Mouse (Mus musculus): Measurements from ENCODE around the gene 4930455H04Rik.

Gene 4930455H04Rik

GRCm38 (mm10) chr3:116966800-116967199, 1.3 kb upstream of the 4930455H04Rik start:
- DNase-seq (ENCODE audit: low read depth), result no peak

DNA sequence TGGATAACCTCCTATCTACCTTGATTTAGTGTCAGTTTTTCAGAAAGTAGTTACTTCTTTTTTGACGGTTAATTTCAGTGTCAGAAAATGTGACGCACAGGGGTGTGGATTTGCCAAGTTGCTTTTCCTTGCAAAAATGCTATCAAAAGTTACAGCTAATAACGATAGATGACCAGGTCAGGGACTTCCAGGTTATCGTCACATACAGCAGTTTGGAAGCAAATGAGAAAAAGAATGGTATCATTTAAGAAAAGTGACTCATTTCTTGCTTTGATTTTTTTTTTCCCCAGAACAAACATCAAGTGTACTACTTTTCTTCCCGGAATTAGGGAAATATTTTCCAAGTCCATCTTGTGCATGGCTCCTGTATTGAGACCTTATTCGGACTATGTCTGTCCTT, 631 bp upstream of the 4930455H04Rik start:
- DNase-seq (ENCODE audit: low read depth), result no peak

DNA sequence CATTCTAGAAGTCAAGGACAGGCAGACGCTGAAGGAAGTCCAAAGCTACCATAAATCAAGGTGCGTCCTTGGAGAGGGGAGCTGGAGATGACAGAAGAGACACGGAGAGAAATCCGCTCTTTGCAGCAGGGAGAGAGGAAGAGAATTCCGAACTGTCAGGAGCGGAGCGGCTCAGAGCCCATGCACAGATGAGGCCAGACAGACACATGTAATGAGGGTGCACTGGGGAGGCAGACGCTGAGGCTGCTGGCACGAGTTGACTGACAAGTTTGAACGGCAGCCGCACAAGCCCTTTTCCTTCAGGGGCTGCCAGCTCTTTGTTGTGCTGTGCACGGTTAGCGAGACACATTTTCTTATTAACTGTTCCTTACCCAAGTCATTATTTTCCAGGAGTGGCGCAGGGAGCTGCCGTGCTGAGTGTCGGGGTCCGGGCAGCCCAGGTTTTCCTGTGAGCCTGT, 502 bp downstream of the 4930455H04Rik start, which contains the start of gene Palmd:
TSS of gene Palmd (minus strand) at position 448 of the 458 bp plus-strand sequence.
- no peak for DNase-seq (ENCODE audit: low read depth)

- no peak for DNase-seq (ENCODE audit: low read depth)
Observed at GRCm38 (mm10) chr3:116969003-116969402, 936 bp downstream of the 4930455H04Rik start.

DNA sequence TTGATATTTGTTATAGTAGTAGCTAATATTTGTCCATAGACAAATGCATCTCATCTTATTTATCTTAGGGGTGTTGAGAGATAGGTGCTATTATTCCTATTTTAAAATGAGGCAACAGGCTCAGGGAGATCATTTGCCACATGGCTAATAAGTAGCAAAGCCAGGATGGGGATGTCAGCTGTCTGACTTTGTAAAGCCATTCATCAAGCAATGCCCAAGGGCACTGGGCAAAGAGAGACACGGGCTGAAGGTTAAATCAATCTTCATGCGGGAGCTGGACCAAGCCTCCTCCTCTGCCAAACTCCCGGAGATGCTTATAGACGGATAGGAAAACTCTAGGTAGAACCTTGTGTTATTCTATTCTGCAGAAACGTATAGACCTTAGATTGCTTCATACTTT, 1.7 kb downstream of the 4930455H04Rik start:
- no peak for DNase-seq (ENCODE audit: low read depth)

- no peak for DNase-seq (ENCODE audit: low read depth)
Observed at GRCm38 (mm10) chr3:116981811-116982575, 13.9 kb downstream of the 4930455H04Rik start.

- DNase-seq (ENCODE audit: low read depth), result no peak
Observed at GRCm38 (mm10) chr3:116985042-116985455, 17.0 kb downstream of the 4930455H04Rik start.

DNA sequence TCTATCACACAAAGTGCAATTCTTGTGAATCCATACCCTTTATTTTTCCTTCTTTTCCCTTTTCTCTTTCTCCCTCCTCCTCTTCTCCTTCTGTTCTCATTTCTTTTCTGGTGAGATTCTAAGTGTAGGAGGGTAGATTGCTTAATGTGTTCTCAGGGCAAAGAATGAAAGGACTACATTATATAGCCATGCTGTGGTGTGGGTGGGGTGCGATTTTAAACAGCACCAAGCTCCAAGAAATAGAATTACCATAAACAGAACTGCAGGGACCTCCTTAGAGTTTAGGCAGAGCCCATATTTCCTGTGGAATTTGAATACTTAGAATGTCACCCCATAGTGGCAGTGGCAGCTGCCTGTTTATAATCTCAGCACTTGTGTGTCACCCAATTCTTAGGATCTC, 17.7 kb downstream of the 4930455H04Rik start:
- DNase-seq (ENCODE audit: low read depth), result no peak

DNA sequence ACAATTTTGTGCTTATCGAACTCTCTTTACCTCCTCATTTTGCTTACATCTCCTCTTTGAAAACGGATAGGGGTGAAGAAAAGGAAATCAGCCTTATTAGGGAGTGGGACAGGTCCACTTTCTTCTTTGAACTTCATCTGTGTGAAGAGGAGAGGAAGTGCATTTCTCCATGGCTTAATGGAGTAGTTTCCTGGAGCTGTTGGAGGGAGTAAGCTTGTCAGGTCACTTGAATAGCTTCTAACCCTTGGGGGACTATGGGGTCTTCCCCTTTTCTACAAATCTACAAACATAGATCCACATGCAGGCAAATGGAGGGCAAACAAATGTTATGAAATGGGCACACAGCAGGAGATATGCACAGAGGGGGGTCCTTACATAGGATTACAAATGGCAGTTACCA, 18.4 kb downstream of the 4930455H04Rik start:
- no peak for DNase-seq (ENCODE audit: low read depth)

DNA sequence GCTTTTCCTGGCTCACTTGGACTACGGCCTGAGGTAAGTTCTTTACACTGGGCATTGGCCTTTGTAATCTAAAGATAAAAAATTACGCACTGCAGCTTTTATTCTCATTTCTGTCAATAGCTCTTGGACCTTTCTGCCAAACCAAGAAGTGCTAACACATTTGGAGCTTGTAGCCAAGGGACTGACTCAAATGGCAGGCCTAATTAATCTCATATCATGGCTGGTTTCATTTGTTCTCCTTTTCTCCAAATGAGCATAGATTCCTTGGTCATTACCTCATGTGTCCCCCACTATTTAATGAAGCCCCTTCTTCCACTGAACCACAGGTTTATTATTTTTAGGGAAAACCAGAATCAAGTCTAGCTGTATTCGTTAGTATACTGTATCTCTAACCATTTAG, 20.2 kb downstream of the 4930455H04Rik start:
- DNase-seq (ENCODE audit: low read depth), result no peak

DNA sequence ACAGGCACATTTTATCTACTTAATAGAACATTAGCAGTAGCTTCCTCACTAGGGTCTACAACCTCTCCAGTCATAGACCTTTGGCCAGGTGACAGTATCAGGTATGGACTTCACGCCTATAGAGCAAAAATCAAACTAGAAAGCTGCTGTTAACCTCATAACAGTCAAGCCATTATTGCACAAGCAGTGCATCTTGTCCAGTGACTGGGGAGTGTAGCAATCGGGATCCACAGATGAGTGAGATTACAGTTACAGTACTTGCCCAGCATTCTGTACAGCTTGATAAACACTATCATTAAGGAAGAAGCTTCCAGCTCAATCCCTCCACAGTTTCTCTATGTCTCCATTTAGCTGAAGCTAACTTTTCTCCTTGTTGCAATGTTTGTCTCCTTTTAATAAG, 23.1 kb downstream of the 4930455H04Rik start:
- DNase-seq (ENCODE audit: low read depth), result no peak

GRCm38 (mm10) chr3:116993011-116993410, 24.9 kb downstream of the 4930455H04Rik start:
- no peak for DNase-seq (ENCODE audit: low read depth)

DNA sequence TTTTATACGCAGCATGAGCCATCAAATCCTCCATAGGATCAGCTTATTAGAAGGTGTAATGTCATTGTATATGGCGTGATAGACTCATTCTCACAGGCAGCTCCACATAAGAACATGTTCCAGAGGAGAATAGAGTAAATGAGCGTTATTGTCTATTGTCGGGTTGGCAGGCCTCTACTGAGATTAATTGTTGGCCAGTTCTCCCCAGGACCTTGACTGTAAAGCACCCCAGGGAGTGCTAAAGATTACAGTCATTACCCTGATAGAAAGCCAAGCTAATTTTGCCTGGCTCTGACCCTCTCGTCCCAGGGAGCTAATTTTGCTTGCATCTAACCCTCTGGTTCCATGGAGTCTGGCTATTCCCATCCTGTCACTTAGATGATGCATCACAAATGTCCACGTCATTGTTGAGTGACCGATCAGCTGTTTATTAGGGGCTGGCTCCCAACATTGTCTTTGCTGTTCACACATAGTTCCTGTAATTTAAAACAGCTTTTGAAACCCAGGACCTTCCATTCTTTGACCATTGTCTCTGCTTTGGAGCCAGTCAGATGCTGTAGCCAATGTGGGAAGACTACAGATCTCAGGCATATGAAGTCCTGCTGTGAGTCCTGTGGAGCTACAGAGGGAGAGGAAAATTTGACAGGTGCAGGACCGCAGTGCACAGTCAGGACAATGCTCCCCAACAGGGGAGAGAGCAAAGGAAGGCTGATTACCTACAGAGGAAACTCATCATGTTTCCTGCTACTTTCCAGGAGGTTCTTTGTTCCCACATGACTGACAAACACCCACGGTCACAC, 33.8 kb downstream of the 4930455H04Rik start:
- no peak for DNase-seq (ENCODE audit: low read depth)

GRCm38 (mm10) chr3:117003379-117003778, 35.3 kb downstream of the 4930455H04Rik start:
- no peak for DNase-seq (ENCODE audit: low read depth)

- no peak for DNase-seq (ENCODE audit: low read depth)
Observed at GRCm38 (mm10) chr3:117006636-117007035, 38.6 kb downstream of the 4930455H04Rik start.

- no peak for DNase-seq (ENCODE audit: low read depth)
Observed at GRCm38 (mm10) chr3:117007340-117007739, 39.3 kb downstream of the 4930455H04Rik start.

DNA sequence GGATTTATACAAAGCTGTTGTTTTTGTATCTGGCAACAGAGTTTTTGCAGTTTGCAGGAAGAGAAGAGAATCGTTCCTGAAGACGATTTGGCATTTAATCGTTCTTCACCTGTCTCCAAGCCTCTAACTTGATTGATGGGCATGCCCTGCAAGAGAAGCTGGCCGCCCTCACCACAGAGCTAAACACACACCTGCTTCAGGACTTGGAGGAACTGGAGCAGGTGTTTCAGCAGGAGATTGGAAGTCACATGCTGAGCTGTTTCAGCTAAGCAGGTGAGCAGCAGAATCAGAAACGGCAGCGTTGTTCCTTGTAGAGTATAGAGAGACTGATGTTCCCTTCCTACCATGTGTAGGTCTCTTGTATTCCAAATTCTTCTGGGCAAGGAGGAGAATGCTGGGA, 42.1 kb downstream of the 4930455H04Rik start:
- no peak for DNase-seq (ENCODE audit: low read depth)

DNA sequence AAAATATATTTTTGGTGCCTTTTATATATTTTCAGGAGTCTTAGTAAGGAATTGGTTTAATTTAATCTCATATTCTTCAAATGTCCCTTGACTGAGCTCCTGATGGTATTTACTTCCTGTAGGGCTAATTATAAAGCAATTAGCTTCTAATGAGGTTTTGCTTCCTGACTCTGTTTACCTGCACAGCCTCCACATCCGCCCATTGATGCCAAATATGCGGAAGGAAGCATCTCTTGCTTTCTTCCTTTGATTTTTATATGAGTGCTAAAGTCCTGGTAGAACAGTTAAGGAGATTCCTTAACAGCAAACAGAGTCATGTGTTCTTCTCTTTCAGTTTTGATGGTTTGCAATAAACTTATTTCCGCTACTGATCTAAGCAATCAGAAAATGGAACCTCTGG, 52.3 kb downstream of the 4930455H04Rik start:
- no peak for DNase-seq (ENCODE audit: low read depth)

DNA sequence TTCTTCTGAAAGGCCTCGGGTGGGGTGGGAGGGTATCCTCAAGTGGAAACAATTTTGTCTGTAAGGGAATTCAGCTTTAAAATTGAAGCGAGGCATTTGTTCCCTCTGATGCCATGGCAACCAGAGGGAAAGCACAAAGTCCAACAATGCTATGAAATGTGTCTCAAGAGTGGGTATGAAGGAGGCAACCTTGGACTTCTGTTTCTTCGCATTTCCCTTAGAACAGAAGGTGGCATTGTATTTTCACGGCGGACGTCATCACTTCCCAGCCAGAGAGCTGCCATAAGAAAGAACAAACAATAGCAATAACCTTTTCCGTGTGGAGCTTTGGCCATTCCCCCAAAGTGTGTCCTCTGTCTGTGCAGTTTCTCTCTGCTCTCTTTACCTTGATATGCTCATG, 53.8 kb downstream of the 4930455H04Rik start:
- no peak for DNase-seq (ENCODE audit: low read depth)

GRCm38 (mm10) chr3:117024111-117024510, 56.0 kb downstream of the 4930455H04Rik start:
- DNase-seq (ENCODE audit: low read depth), result no peak

DNA sequence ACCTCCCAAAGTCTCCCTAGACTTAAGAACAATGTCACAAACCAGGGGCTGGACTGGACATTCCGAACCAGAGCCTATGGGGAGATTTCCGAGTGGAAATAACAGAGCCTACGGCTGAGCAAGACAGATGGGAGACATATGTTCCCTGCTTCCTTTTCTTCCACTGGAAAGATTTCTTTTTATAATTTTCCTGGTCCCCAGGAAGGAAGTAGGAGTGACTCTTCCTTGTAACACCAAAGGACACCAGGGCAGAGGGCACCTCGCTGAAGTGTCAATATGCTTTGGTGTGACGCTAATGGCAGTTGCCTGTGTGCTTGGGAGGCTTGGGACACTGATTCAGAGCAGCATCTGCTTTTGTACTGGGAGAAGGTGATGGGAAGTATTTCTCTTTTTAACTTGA, 56.5 kb downstream of the 4930455H04Rik start:
- DNase-seq (ENCODE audit: low read depth), result no peak

GRCm38 (mm10) chr3:117025421-117025820, 57.4 kb downstream of the 4930455H04Rik start:
- no peak for DNase-seq (ENCODE audit: low read depth)
